Mouse (Mus musculus): ENCODE measurements around the gene Lmx1b. TPM values are rescaled to one million over a fixed set of nuclear protein-coding genes. Genes with fewer than 3 reads are reported as not detected.

Gene Lmx1b
- polyA plus RNA-seq, 1 experiment from 2014 or later = 0.34 TPM

GRCm38 (mm10) chr2:33632551-33633059 lies 7.7 kb downstream of the Lmx1b start:
- Histone ChIP-seq H3K27ac (ENCODE audit: low read depth, low read length) (no peak overlapping the region), H3K27me3 (replicated peaks; ENCODE audit: control insufficient read depth, insufficient read depth, low read length) (peaks cover 93% of the 10 kb centered on the region), H3K9ac (ENCODE audit: low read length) (no peak overlapping the region), H3K36me3 (ENCODE audit: control insufficient read depth, insufficient read depth, low read length) (no peaks in the 10 kb centered on the region), H3K9me3 (replicated peaks; ENCODE audit: control insufficient read depth, low read length) (no peaks in the 10 kb centered on the region), H3K4me1 (ENCODE audit: control insufficient read depth, insufficient read depth, low read length) (no peaks in the 10 kb centered on the region), H3K4me3 (ENCODE audit: low read depth, low read length) (no peak overlapping the region), H3K4me2 (ENCODE audit: low read length) (no peak overlapping the region)
- ATAC-seq = no peak
- DNase-seq (ENCODE audit: low spot score) = no peak
- WGBS = 7% methylated on average over 5 of the region's 5 CpGs

- no peak overlapping the region for H3K27ac ChIP-seq (ENCODE audit: low read depth, low read length)
- H3K9me3 ChIP-seq (replicated peaks; ENCODE audit: control insufficient read depth, low read length) = no peaks in the 10 kb centered on the region
- no peak overlapping the region for H3K9ac ChIP-seq (ENCODE audit: low read length)
- no peak overlapping the region; the same call in 1 of the 2 replicates for H3K4me2 ChIP-seq (ENCODE audit: low read length)
- H3K27me3 ChIP-seq (replicated peaks; ENCODE audit: control insufficient read depth, insufficient read depth, low read length) = peaks cover 93% of the 10 kb centered on the region
- no peak overlapping the region for H3K4me3 ChIP-seq (ENCODE audit: low read depth, low read length)
- H3K4me1 ChIP-seq (ENCODE audit: control insufficient read depth, insufficient read depth, low read length) = no peaks in the 10 kb centered on the region
- ATAC-seq (0 out of 2 replicates have a peak, but pooled peaks have one; percentile 43), DNase-seq (ENCODE audit: low spot score) (no peak)
- no peaks in the 10 kb centered on the region for H3K36me3 ChIP-seq (ENCODE audit: control insufficient read depth, insufficient read depth, low read length)
- WGBS = under 1% methylated on average over 27 of the region's 31 CpGs
Measured at GRCm38 (mm10) chr2:33631708-33632343, 8.5 kb downstream of the Lmx1b start.

GRCm38 (mm10) chr2:33631022-33631707 lies 9.1 kb downstream of the Lmx1b start:
- Histone ChIP-seq H3K27me3 (replicated peaks; ENCODE audit: control insufficient read depth, insufficient read depth, low read length) (peaks cover 96% of the 10 kb centered on the region), H3K4me1 (ENCODE audit: control insufficient read depth, insufficient read depth, low read length) (no peaks in the 10 kb centered on the region), H3K4me3 (ENCODE audit: low read depth, low read length) (0 out of 2 replicates have a peak overlapping the region, but pooled peaks have one; percentile 6), H3K4me2 (ENCODE audit: low read length) (peak overlapping the region; percentile 18; the same call in 1 of the 2 replicates), H3K27ac (ENCODE audit: low read depth, low read length) (no peak overlapping the region), H3K36me3 (ENCODE audit: control insufficient read depth, insufficient read depth, low read length) (no peaks in the 10 kb centered on the region), H3K9ac (ENCODE audit: low read length) (no peak overlapping the region), H3K9me3 (replicated peaks; ENCODE audit: control insufficient read depth, low read length) (no peaks in the 10 kb centered on the region)
- DNase-seq (ENCODE audit: low spot score) (no peak), ATAC-seq (no peak)
- WGBS = 1% methylated on average over 40 of the region's 40 CpGs

- Histone ChIP-seq H3K9ac (ENCODE audit: low read length) (no peak overlapping the region), H3K4me3 (ENCODE audit: low read depth, low read length) (no peak overlapping the region), H3K4me1 (ENCODE audit: control insufficient read depth, insufficient read depth, low read length) (no peaks in the 10 kb centered on the region), H3K4me2 (ENCODE audit: low read length) (no peak overlapping the region), H3K36me3 (ENCODE audit: control insufficient read depth, insufficient read depth, low read length) (no peaks in the 10 kb centered on the region), H3K27ac (ENCODE audit: low read depth, low read length) (no peak overlapping the region), H3K27me3 (replicated peaks; ENCODE audit: control insufficient read depth, insufficient read depth, low read length) (peaks cover 98% of the 10 kb centered on the region), H3K9me3 (replicated peaks; ENCODE audit: control insufficient read depth, low read length) (no peaks in the 10 kb centered on the region)
- ATAC-seq = no peak
- no peak for DNase-seq (ENCODE audit: low spot score)
- WGBS = under 1% methylated on average over 34 of the region's 34 CpGs
Measured at GRCm38 (mm10) chr2:33630081-33631021, 10.0 kb downstream of the Lmx1b start.

DNA sequence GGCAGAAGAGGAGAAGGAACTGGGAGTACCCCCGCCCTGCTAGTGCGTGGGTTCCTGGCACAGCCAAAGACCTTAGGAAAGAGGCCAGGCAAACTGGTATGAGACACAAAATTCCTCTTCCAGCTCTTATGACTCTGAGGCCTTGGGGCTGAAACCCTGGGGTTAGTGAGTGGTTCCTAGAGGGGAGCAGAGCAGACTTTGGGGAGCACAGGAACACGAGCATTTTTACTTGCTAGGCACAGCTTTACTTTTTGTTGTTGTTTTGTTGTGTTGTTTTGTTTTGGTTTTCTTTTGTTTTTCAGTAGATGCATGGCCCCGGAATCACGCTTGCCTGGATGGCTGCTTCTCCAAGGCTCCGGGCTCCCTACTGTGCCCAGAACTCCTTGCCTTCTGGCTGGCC lies 10.7 kb downstream of the Lmx1b start:
- H3K4me3 ChIP-seq (ENCODE audit: low read depth, low read length) = no peak overlapping the region
- H3K9ac ChIP-seq (ENCODE audit: low read length) = no peak overlapping the region
- 6% methylated on average over 6 of the region's 6 CpGs for WGBS
- no peak overlapping the region for H3K4me2 ChIP-seq (ENCODE audit: low read length)
- H3K9me3 ChIP-seq (replicated peaks; ENCODE audit: control insufficient read depth, low read length) = no peaks in the 10 kb centered on the region
- H3K27ac ChIP-seq (ENCODE audit: low read depth, low read length) = no peak overlapping the region
- no peaks in the 10 kb centered on the region for H3K4me1 ChIP-seq (ENCODE audit: control insufficient read depth, insufficient read depth, low read length)
- DNase-seq (ENCODE audit: low spot score) (no peak), ATAC-seq (no peak)
- no peaks in the 10 kb centered on the region for H3K36me3 ChIP-seq (ENCODE audit: control insufficient read depth, insufficient read depth, low read length)
- H3K27me3 ChIP-seq (replicated peaks; ENCODE audit: control insufficient read depth, insufficient read depth, low read length) = peaks cover 97% of the 10 kb centered on the region

GRCm38 (mm10) chr2:33628791-33629190 lies 11.5 kb downstream of the Lmx1b start:
- no peak overlapping the region for H3K9ac ChIP-seq (ENCODE audit: low read length)
- H3K4me1 ChIP-seq (ENCODE audit: control insufficient read depth, insufficient read depth, low read length) = no peaks in the 10 kb centered on the region
- DNase-seq (ENCODE audit: low spot score) = no peak
- H3K4me2 ChIP-seq (ENCODE audit: low read length) = no peak overlapping the region
- H3K36me3 ChIP-seq (ENCODE audit: control insufficient read depth, insufficient read depth, low read length) = no peaks in the 10 kb centered on the region
- 2% methylated on average over 16 of the region's 16 CpGs for WGBS
- ATAC-seq = no peak
- no peak overlapping the region for H3K4me3 ChIP-seq (ENCODE audit: low read depth, low read length)
- peaks cover 92% of the 10 kb centered on the region for H3K27me3 ChIP-seq (replicated peaks; ENCODE audit: control insufficient read depth, insufficient read depth, low read length)
- no peaks in the 10 kb centered on the region for H3K9me3 ChIP-seq (replicated peaks; ENCODE audit: control insufficient read depth, low read length)
- H3K27ac ChIP-seq (ENCODE audit: low read depth, low read length) = no peak overlapping the region

DNA sequence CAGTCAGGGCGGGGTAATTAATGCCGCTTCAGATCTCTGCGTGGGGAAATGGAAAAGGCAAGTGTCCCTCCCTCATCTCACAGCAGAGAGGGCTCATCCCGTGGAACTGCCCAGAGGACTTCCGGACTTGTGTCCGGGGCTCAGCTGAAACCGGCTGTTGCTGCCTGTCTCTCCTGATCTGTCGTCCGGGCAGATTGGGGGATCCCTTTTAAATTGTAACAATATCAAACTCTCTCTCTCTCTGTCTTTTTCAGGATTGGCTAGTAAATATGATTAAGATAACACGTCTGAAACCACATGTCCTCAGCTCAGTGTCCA lies 13.3 kb downstream of the Lmx1b start:
- 35% methylated on average over 10 of the region's 10 CpGs for WGBS
- H3K27ac ChIP-seq (ENCODE audit: low read depth, low read length) = no peak overlapping the region
- H3K4me1 ChIP-seq (ENCODE audit: control insufficient read depth, insufficient read depth, low read length) = no peaks in the 10 kb centered on the region
- DNase-seq (ENCODE audit: low spot score) (no peak), ATAC-seq (no peak)
- peaks cover 79% of the 10 kb centered on the region for H3K27me3 ChIP-seq (replicated peaks; ENCODE audit: control insufficient read depth, insufficient read depth, low read length)
- no peak overlapping the region for H3K9ac ChIP-seq (ENCODE audit: low read length)
- no peaks in the 10 kb centered on the region for H3K36me3 ChIP-seq (ENCODE audit: control insufficient read depth, insufficient read depth, low read length)
- no peak overlapping the region for H3K4me3 ChIP-seq (ENCODE audit: low read depth, low read length)
- no peak overlapping the region for H3K4me2 ChIP-seq (ENCODE audit: low read length)
- no peaks in the 10 kb centered on the region for H3K9me3 ChIP-seq (replicated peaks; ENCODE audit: control insufficient read depth, low read length)

GRCm38 (mm10) chr2:33626262-33627057 lies 13.9 kb downstream of the Lmx1b start:
- DNase-seq (ENCODE audit: low spot score) (no peak), ATAC-seq (no peak)
- H3K27ac ChIP-seq (ENCODE audit: low read depth, low read length) = no peak overlapping the region
- WGBS = 41% methylated on average over 16 of the region's 16 CpGs
- H3K36me3 ChIP-seq (ENCODE audit: control insufficient read depth, insufficient read depth, low read length) = no peaks in the 10 kb centered on the region
- H3K9ac ChIP-seq (ENCODE audit: low read length) = no peak overlapping the region
- peaks cover 77% of the 10 kb centered on the region for H3K27me3 ChIP-seq (replicated peaks; ENCODE audit: control insufficient read depth, insufficient read depth, low read length)
- H3K4me2 ChIP-seq (ENCODE audit: low read length) = no peak overlapping the region
- H3K4me3 ChIP-seq (ENCODE audit: low read depth, low read length) = no peak overlapping the region
- H3K4me1 ChIP-seq (ENCODE audit: control insufficient read depth, insufficient read depth, low read length) = no peaks in the 10 kb centered on the region
- no peaks in the 10 kb centered on the region for H3K9me3 ChIP-seq (replicated peaks; ENCODE audit: control insufficient read depth, low read length)
